Mouse (Mus musculus) kidney, embryonic 16.5 days (tissue): ENCODE measurements at regions not wholly inside any gene's neighbourhood (a gene's known extent, or its start where the extent isn't known, plus 50 kb on each side); places are given as distances from the start of the nearest gene placed in this dataset.

Source experiments
- ATAC-seq: fragments of 200-750 bp; cut with Nextera tagmentation; 2 replicates; pipeline ENCODE4 v1.8.0; 2017; ENCODE audit warnings: moderate TSS enrichment; ENCODE audit not compliant: low FRiP score, low TSS enrichment
- H3K27ac ChIP-seq: fragments of 300-500 bp; sonication (generic); 2 replicates; pipeline ENCODE4 v1.5.1; 2014; ENCODE audit warnings: low read length
- H3K27me3 ChIP-seq: fragments of 300-500 bp; sonication (generic); 2 replicates; pipeline ENCODE4 v1.6.1; 2014; ENCODE audit warnings: low read length, control low read depth, mixed read lengths; ENCODE audit not compliant: insufficient read depth
- H3K36me3 ChIP-seq: fragments of 300-500 bp; sonication (generic); 2 replicates; pipeline ENCODE4 v1.6.1; 2014; ENCODE audit warnings: low read length, control low read depth, mixed read lengths; ENCODE audit not compliant: insufficient read depth
- H3K4me1 ChIP-seq: fragments of 300-500 bp; sonication (generic); 2 replicates; pipeline ENCODE4 v1.6.1; 2014; ENCODE audit warnings: low read length, control low read depth, mixed read lengths; ENCODE audit not compliant: insufficient read depth
- H3K4me2 ChIP-seq: fragments of 300-500 bp; sonication (generic); replicated peaks from 2 replicates; pipeline ENCODE4 v1.6.1; 2014; ENCODE audit warnings: low read depth, low read length
- H3K4me3 ChIP-seq: fragments of 300-500 bp; sonication (generic); 2 replicates; pipeline ENCODE4 v1.5.1; 2014; ENCODE audit warnings: mild to moderate bottlenecking, low read length
- H3K9ac ChIP-seq: fragments of 300-500 bp; sonication (generic); replicated peaks from 2 replicates; pipeline ENCODE4 v1.6.1; 2014; ENCODE audit warnings: low read length
- H3K9me3 ChIP-seq: fragments of 300-500 bp; sonication (generic); 2 replicates; pipeline ENCODE4 v1.6.1; 2016; ENCODE audit warnings: low read length, control low read depth
- WGBS: fragments of 180-500 bp; shearing (Covaris S2); extraction: QIAGEN DNeasy Blood & Tissue Kit; methylation state at CpG from one replicate; pipeline ENCODE4 v1.1.7; 2014; 5-methylcytosine and 5-hydroxymethylcytosine counted together

- H3K9ac ChIP-seq, result peak overlapping the region; percentile 54
- peak overlapping the region; percentile 89 for H3K27ac ChIP-seq
- peak; percentile 43; the same call in 1 of the 2 replicates for ATAC-seq
- no peaks in the 10 kb centered on the region for H3K9me3 ChIP-seq
- H3K4me3 ChIP-seq, result peak overlapping the region; percentile 44
- WGBS, result 5% methylated on average over 32 of the region's 32 CpGs
- H3K36me3 ChIP-seq, result no peaks in the 10 kb centered on the region
- H3K4me1 ChIP-seq, result peaks cover 28% of the 10 kb centered on the region
- H3K27me3 ChIP-seq, result no peaks in the 10 kb centered on the region
- peak overlapping the region; percentile 65 for H3K4me2 ChIP-seq
Observed at GRCm38 (mm10) chr3:18625395-18626328, 677.5 kb downstream of the Cypt12 start.

DNA sequence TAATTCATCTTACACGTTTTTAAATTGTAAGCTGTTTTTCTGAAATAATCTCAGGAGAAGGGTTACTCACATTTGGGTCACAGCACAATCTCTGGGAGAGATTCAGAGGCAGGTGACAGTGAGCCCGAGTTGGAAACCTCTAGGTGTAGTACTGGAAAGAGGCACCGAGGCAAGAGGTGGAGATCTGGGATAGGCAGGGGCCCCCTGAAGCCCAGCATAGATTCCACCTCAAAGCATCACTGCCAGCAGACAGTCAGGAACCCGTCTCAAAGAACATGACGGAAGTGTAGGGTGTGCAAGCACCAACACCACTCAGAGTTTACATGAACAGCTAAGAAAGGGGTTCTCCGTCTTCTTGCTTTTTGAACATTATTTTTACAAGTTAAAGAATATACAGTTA lies 678.2 kb downstream of the Cypt12 start:
- Histone ChIP-seq H3K4me3 (peak overlapping the region; percentile 44; the same call in 1 of the 2 replicates), H3K36me3 (no peaks in the 10 kb centered on the region), H3K9ac (peak overlapping the region; percentile 54; the same call in 1 of the 2 replicates), H3K9me3 (no peaks in the 10 kb centered on the region), H3K27me3 (no peaks in the 10 kb centered on the region), H3K27ac (no peak overlapping the region), H3K4me2 (peak overlapping the region; percentile 65), H3K4me1 (peaks cover 28% of the 10 kb centered on the region)
- ATAC-seq, result no peak
- 50% methylated on average over 6 of the region's 6 CpGs for WGBS

- ATAC-seq, result no peak
- Histone ChIP-seq H3K4me1 (peaks cover 28% of the 10 kb centered on the region), H3K27ac (no peak overlapping the region), H3K36me3 (no peaks in the 10 kb centered on the region), H3K4me2 (no peak overlapping the region), H3K9me3 (no peaks in the 10 kb centered on the region), H3K27me3 (no peaks in the 10 kb centered on the region), H3K9ac (no peak overlapping the region), H3K4me3 (no peak overlapping the region)
- 55% methylated on average over 2 of the region's 2 CpGs for WGBS
Observed at GRCm38 (mm10) chr3:18626820-18627219, 678.6 kb downstream of the Cypt12 start.

DNA sequence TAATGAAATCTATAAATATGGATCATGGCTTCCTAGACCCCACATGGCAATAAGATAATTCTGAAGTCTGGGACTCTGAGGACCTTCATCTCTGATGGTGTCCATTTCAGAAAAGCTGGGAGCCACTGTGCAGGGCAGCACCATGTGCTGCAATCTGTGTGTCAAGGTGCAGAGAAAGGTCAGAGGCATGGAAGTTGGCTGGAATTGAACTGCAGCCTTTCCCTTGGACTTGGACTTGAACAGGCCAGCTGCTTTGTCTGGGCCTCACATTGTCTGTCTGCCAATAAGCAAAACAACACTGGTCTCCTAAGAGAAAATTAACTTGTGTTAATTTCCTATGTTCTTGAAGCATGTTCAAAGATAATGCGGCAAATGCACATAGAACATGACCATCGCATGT lies 681.0 kb downstream of the Cypt12 start:
- H3K27ac ChIP-seq, result no peak overlapping the region
- H3K9me3 ChIP-seq, result no peaks in the 10 kb centered on the region
- no peak for ATAC-seq
- peaks cover 20% of the 10 kb centered on the region for H3K4me1 ChIP-seq
- no peaks in the 10 kb centered on the region for H3K27me3 ChIP-seq
- H3K4me3 ChIP-seq, result no peak overlapping the region
- no peak overlapping the region for H3K4me2 ChIP-seq
- WGBS, result 94% methylated on average over 2 of the region's 2 CpGs
- no peak overlapping the region for H3K9ac ChIP-seq
- H3K36me3 ChIP-seq, result no peaks in the 10 kb centered on the region

DNA sequence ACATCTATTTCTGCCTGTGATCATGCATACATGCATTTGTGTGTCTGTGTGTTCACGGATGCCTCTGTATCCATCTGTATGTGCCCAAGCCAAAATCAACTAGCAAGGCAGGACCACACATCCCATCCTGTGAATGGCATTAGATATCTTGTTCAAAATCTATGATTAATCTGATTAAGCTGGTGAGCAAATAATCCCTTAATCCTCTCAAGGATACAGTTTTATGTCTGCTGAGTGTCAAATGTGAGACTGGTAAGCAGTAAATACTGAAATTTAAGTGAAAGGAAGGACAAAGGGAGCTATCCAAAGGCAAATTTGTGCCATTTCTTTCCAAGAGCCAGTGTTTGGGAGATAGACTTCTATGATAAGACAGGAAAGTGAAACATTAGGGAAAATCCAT lies 683.4 kb downstream of the Cypt12 start:
- H3K4me3 ChIP-seq, result no peak overlapping the region
- ATAC-seq, result no peak
- H3K9me3 ChIP-seq, result no peaks in the 10 kb centered on the region
- WGBS, result 94% methylated on average over 1 of the region's 1 CpGs
- H3K27me3 ChIP-seq, result no peaks in the 10 kb centered on the region
- H3K36me3 ChIP-seq, result no peaks in the 10 kb centered on the region
- no peaks in the 10 kb centered on the region for H3K4me1 ChIP-seq
- no peak overlapping the region for H3K9ac ChIP-seq
- no peak overlapping the region for H3K4me2 ChIP-seq
- no peak overlapping the region for H3K27ac ChIP-seq

DNA sequence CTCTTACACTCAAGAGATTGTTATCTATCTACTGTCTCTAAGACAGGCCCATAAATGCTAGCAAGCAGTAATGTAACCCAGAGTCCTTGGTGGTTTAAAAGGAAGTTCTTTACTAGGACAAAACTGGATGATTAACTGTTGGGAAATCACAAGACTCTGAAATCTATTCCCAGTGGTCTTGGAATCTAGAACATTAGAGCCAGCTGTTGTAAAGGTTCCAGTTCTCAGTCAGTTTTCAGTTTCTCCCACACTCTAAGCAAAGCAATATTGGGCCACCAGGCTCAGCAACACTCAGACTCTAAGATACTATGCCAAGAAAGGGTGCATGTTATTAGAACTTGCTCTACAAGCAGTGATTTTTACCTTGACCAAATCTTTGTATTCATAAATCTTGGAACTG lies 686.6 kb downstream of the Cypt12 start:
- no peak overlapping the region for H3K27ac ChIP-seq
- no peaks in the 10 kb centered on the region for H3K27me3 ChIP-seq
- no peaks in the 10 kb centered on the region for H3K9me3 ChIP-seq
- no peak for ATAC-seq
- H3K9ac ChIP-seq, result no peak overlapping the region
- H3K4me3 ChIP-seq, result no peak overlapping the region
- H3K36me3 ChIP-seq, result no peaks in the 10 kb centered on the region
- no peak overlapping the region for H3K4me2 ChIP-seq
- H3K4me1 ChIP-seq, result no peaks in the 10 kb centered on the region

DNA sequence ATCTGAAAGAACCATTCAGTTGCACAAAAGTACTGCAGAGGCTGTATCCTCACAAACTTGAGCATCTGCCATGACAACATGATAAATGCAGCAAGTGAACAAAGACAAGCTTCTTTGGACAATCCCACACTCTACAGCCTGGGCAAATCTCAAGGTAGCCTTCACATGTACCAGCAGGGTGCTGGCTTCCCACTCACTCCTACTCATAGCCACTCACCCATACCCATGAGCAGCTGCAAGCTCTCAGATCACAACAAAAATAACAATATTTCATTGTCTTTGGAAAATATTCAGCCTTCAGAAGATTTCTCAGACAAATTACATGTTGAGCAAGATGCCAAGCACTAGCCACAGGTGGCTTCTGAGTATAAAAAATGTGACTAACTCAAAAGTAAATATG lies 689.3 kb downstream of the Cypt12 start:
- H3K4me3 ChIP-seq, result no peak overlapping the region
- H3K27me3 ChIP-seq, result no peaks in the 10 kb centered on the region
- no peak for ATAC-seq
- no peak overlapping the region for H3K4me2 ChIP-seq
- no peaks in the 10 kb centered on the region for H3K9me3 ChIP-seq
- H3K27ac ChIP-seq, result no peak overlapping the region
- H3K4me1 ChIP-seq, result no peaks in the 10 kb centered on the region
- no peak overlapping the region for H3K9ac ChIP-seq
- H3K36me3 ChIP-seq, result no peaks in the 10 kb centered on the region

- Histone ChIP-seq H3K4me1 (peaks cover 13% of the 10 kb centered on the region; the same call in 1 of the 2 replicates), H3K9me3 (no peaks in the 10 kb centered on the region), H3K27me3 (no peaks in the 10 kb centered on the region), H3K36me3 (no peaks in the 10 kb centered on the region), H3K4me3 (no peak overlapping the region), H3K9ac (no peak overlapping the region), H3K4me2 (no peak overlapping the region), H3K27ac (no peak overlapping the region)
- WGBS, result 78% methylated on average over 5 of the region's 5 CpGs
- ATAC-seq, result no peak
Observed at GRCm38 (mm10) chr3:18640286-18640685, 692.1 kb downstream of the Cypt12 start.

GRCm38 (mm10) chr3:18641688-18642087 lies 693.5 kb downstream of the Cypt12 start:
- WGBS, result 81% methylated on average over 1 of the region's 1 CpGs
- H3K9me3 ChIP-seq, result no peaks in the 10 kb centered on the region
- H3K4me2 ChIP-seq, result no peak overlapping the region
- H3K9ac ChIP-seq, result no peak overlapping the region
- peaks cover 13% of the 10 kb centered on the region; the same call in 1 of the 2 replicates for H3K4me1 ChIP-seq
- H3K27ac ChIP-seq, result no peak overlapping the region
- ATAC-seq, result no peak
- no peaks in the 10 kb centered on the region for H3K36me3 ChIP-seq
- H3K4me3 ChIP-seq, result no peak overlapping the region
- H3K27me3 ChIP-seq, result no peaks in the 10 kb centered on the region

GRCm38 (mm10) chr3:18643408-18644035 lies 695.3 kb downstream of the Cypt12 start:
- peak overlapping the region; percentile 29; the same call in 1 of the 2 replicates for H3K27ac ChIP-seq
- no peaks in the 10 kb centered on the region for H3K36me3 ChIP-seq
- peaks cover 13% of the 10 kb centered on the region; the same call in 1 of the 2 replicates for H3K4me1 ChIP-seq
- H3K27me3 ChIP-seq, result no peaks in the 10 kb centered on the region
- H3K4me3 ChIP-seq, result no peak overlapping the region
- ATAC-seq, result peak; percentile 82
- no peak overlapping the region for H3K4me2 ChIP-seq
- 42% methylated on average over 4 of the region's 4 CpGs for WGBS
- H3K9me3 ChIP-seq, result no peaks in the 10 kb centered on the region
- H3K9ac ChIP-seq, result no peak overlapping the region
